Mouse (Mus musculus): ENCODE measurements around the gene Lamc3. TPM values are rescaled to one million over a fixed set of nuclear protein-coding genes. Genes with fewer than 3 reads are reported as not detected.

Gene Lamc3
- polyA plus RNA-seq, 1 experiment, result 0.02 TPM

GRCm38 (mm10) chr2:31878610-31879009, 8.5 kb upstream of the Lamc3 start:
- no peaks in the 10 kb centered on the region for H3K79me3 ChIP-seq (ENCODE audit: low read depth)
- TF ChIP-seq CEBPB (IDR thresholded peaks at IDR 0.05; ENCODE audit: low read depth), result no peak
- TF ChIP-seq FOSL1 (IDR thresholded peaks at IDR 0.05; ENCODE audit: insufficient read depth, low read length, poor library complexity, severe bottlenecking), result no peak
- TF ChIP-seq USF1 (IDR thresholded peaks at IDR 0.05; ENCODE audit: low read depth), result no peak
- TF ChIP-seq MAX (IDR thresholded peaks at IDR 0.05), result no peak
- no peak for TF ChIP-seq CTCF (IDR thresholded peaks at IDR 0.05; ENCODE audit: control insufficient read depth, insufficient read depth, insufficient read length)
- no peak for TF ChIP-seq MYOD1 (IDR thresholded peaks at IDR 0.05; ENCODE audit: control insufficient read depth, insufficient read length, low read depth)
- TF ChIP-seq MYOG (IDR thresholded peaks at IDR 0.05; ENCODE audit: control insufficient read depth, extremely low read depth, insufficient read length), result no peak
- H3K27me3 ChIP-seq (ENCODE audit: control insufficient read depth, insufficient read depth, insufficient read length), result peaks cover 86% of the 10 kb centered on the region

GRCm38 (mm10) chr2:31880868-31881267, 6.2 kb upstream of the Lamc3 start:
- no peaks in the 10 kb centered on the region for H3K36me3 ChIP-seq (ENCODE audit: control insufficient read depth, insufficient read depth)
- no peaks in the 10 kb centered on the region for H3K79me3 ChIP-seq (ENCODE audit: low read depth)
- TF ChIP-seq MYOG (IDR thresholded peaks at IDR 0.05; ENCODE audit: control insufficient read depth, extremely low read depth, insufficient read length), result no peak
- TF ChIP-seq MAX (IDR thresholded peaks at IDR 0.05), result no peak
- no peak for TF ChIP-seq FOSL1 (IDR thresholded peaks at IDR 0.05; ENCODE audit: insufficient read depth, low read length, poor library complexity, severe bottlenecking)
- TF ChIP-seq MYOD1 (IDR thresholded peaks at IDR 0.05; ENCODE audit: control insufficient read depth, insufficient read length, low read depth), result no peak
- no peak for TF ChIP-seq CEBPB (IDR thresholded peaks at IDR 0.05; ENCODE audit: low read depth)
- no peak for TF ChIP-seq CTCF (IDR thresholded peaks at IDR 0.05; ENCODE audit: control insufficient read depth, insufficient read depth, insufficient read length)
- TF ChIP-seq USF1 (IDR thresholded peaks at IDR 0.05; ENCODE audit: low read depth), result no peak
- no peak overlapping the region for H3ac ChIP-seq (ENCODE audit: control insufficient read depth, insufficient read length, low read depth)
- no peaks in the 10 kb centered on the region for H3K79me2 ChIP-seq (ENCODE audit: control insufficient read depth, insufficient read depth)
- no peak overlapping the region for H3K4me3 ChIP-seq (ENCODE audit: insufficient read depth, poor library complexity, severe bottlenecking)
- H3K27me3 ChIP-seq (ENCODE audit: control insufficient read depth, insufficient read depth, insufficient read length), result peaks cover 86% of the 10 kb centered on the region

More at GRCm38 (mm10) chr2:31878610-31879009, 8.5 kb upstream of the Lamc3 start:
- Histone ChIP-seq H3K79me2 (ENCODE audit: control insufficient read depth, insufficient read depth) (no peaks in the 10 kb centered on the region), H3ac (ENCODE audit: control insufficient read depth, insufficient read length, low read depth) (no peak overlapping the region), H3K36me3 (ENCODE audit: control insufficient read depth, insufficient read depth) (no peaks in the 10 kb centered on the region), H3K4me3 (ENCODE audit: insufficient read depth, poor library complexity, severe bottlenecking) (no peak overlapping the region)

- no peak overlapping the region for H3K4me3 ChIP-seq (ENCODE audit: insufficient read depth, poor library complexity, severe bottlenecking)
- no peak overlapping the region for H3ac ChIP-seq (ENCODE audit: control insufficient read depth, insufficient read length, low read depth)
- peaks cover 90% of the 10 kb centered on the region for H3K27me3 ChIP-seq (ENCODE audit: control insufficient read depth, insufficient read depth, insufficient read length)
- TF ChIP-seq MYOG (IDR thresholded peaks at IDR 0.05; ENCODE audit: control insufficient read depth, extremely low read depth, insufficient read length), result no peak
- TF ChIP-seq USF1 (IDR thresholded peaks at IDR 0.05; ENCODE audit: low read depth), result no peak
- no peak for TF ChIP-seq FOSL1 (IDR thresholded peaks at IDR 0.05; ENCODE audit: insufficient read depth, low read length, poor library complexity, severe bottlenecking)
- no peak for TF ChIP-seq CEBPB (IDR thresholded peaks at IDR 0.05; ENCODE audit: low read depth)
- TF ChIP-seq MAX (IDR thresholded peaks at IDR 0.05), result no peak
- no peak for TF ChIP-seq CTCF (IDR thresholded peaks at IDR 0.05; ENCODE audit: control insufficient read depth, insufficient read depth, insufficient read length)
- H3K36me3 ChIP-seq (ENCODE audit: control insufficient read depth, insufficient read depth), result no peaks in the 10 kb centered on the region
- H3K79me2 ChIP-seq (ENCODE audit: control insufficient read depth, insufficient read depth), result no peaks in the 10 kb centered on the region
- no peaks in the 10 kb centered on the region for H3K79me3 ChIP-seq (ENCODE audit: low read depth)
These were observed 4.0 kb upstream of the Lamc3 start for GRCm38 (mm10) chr2:31883061-31883460.

GRCm38 (mm10) chr2:31884806-31885205, 2.3 kb upstream of the Lamc3 start:
- TF ChIP-seq FOSL1 (IDR thresholded peaks at IDR 0.05; ENCODE audit: insufficient read depth, low read length, poor library complexity, severe bottlenecking), result no peak
- TF ChIP-seq CEBPB (IDR thresholded peaks at IDR 0.05; ENCODE audit: low read depth), result no peak
- TF ChIP-seq MYOD1 (IDR thresholded peaks at IDR 0.05; ENCODE audit: control insufficient read depth, insufficient read length, low read depth), result no peak
- TF ChIP-seq MYOG (IDR thresholded peaks at IDR 0.05; ENCODE audit: control insufficient read depth, extremely low read depth, insufficient read length), result no peak
- TF ChIP-seq CTCF (IDR thresholded peaks at IDR 0.05; ENCODE audit: control insufficient read depth, insufficient read depth, insufficient read length), result no peak
- no peak for TF ChIP-seq MAX (IDR thresholded peaks at IDR 0.05)
- no peak for TF ChIP-seq USF1 (IDR thresholded peaks at IDR 0.05; ENCODE audit: low read depth)
- peaks cover 89% of the 10 kb centered on the region for H3K27me3 ChIP-seq (ENCODE audit: control insufficient read depth, insufficient read depth, insufficient read length)
- no peaks in the 10 kb centered on the region for H3K79me3 ChIP-seq (ENCODE audit: low read depth)
- no peak overlapping the region for H3K4me3 ChIP-seq (ENCODE audit: insufficient read depth, poor library complexity, severe bottlenecking)
- no peak overlapping the region for H3ac ChIP-seq (ENCODE audit: control insufficient read depth, insufficient read length, low read depth)
- no peaks in the 10 kb centered on the region for H3K79me2 ChIP-seq (ENCODE audit: control insufficient read depth, insufficient read depth)
- no peaks in the 10 kb centered on the region for H3K36me3 ChIP-seq (ENCODE audit: control insufficient read depth, insufficient read depth)

GRCm38 (mm10) chr2:31888871-31889270, 1.8 kb downstream of the Lamc3 start:
- Histone ChIP-seq H3K27me3 (ENCODE audit: control insufficient read depth, insufficient read depth, insufficient read length) (peaks cover 65% of the 10 kb centered on the region), H3K4me3 (ENCODE audit: insufficient read depth, poor library complexity, severe bottlenecking) (no peak overlapping the region), H3K79me3 (ENCODE audit: low read depth) (no peaks in the 10 kb centered on the region), H3ac (ENCODE audit: control insufficient read depth, insufficient read length, low read depth) (no peak overlapping the region), H3K79me2 (ENCODE audit: control insufficient read depth, insufficient read depth) (no peaks in the 10 kb centered on the region), H3K36me3 (ENCODE audit: control insufficient read depth, insufficient read depth) (no peaks in the 10 kb centered on the region)
- TF ChIP-seq CEBPB (IDR thresholded peaks at IDR 0.05; ENCODE audit: low read depth), result no peak

- H3K27me3 ChIP-seq (ENCODE audit: control insufficient read depth, insufficient read depth, insufficient read length), result peaks cover 42% of the 10 kb centered on the region
- TF ChIP-seq FOSL1 (IDR thresholded peaks at IDR 0.05; ENCODE audit: insufficient read depth, low read length, poor library complexity, severe bottlenecking) (no peak), MYOD1 (IDR thresholded peaks at IDR 0.05; ENCODE audit: control insufficient read depth, insufficient read length, low read depth) (no peak), MAX (IDR thresholded peaks at IDR 0.05) (no peak), CEBPB (IDR thresholded peaks at IDR 0.05; ENCODE audit: low read depth) (no peak), CTCF (IDR thresholded peaks at IDR 0.05; ENCODE audit: control insufficient read depth, insufficient read depth, insufficient read length) (no peak), MYOG (IDR thresholded peaks at IDR 0.05; ENCODE audit: control insufficient read depth, extremely low read depth, insufficient read length) (no peak), USF1 (IDR thresholded peaks at IDR 0.05; ENCODE audit: low read depth) (no peak)
- no peak overlapping the region for H3ac ChIP-seq (ENCODE audit: control insufficient read depth, insufficient read length, low read depth)
- H3K79me3 ChIP-seq (ENCODE audit: low read depth), result no peaks in the 10 kb centered on the region
- no peaks in the 10 kb centered on the region for H3K36me3 ChIP-seq (ENCODE audit: control insufficient read depth, insufficient read depth)
- no peaks in the 10 kb centered on the region for H3K79me2 ChIP-seq (ENCODE audit: control insufficient read depth, insufficient read depth)
- H3K4me3 ChIP-seq (ENCODE audit: insufficient read depth, poor library complexity, severe bottlenecking), result no peak overlapping the region
These were observed 4.1 kb downstream of the Lamc3 start for GRCm38 (mm10) chr2:31891219-31891618.

All from C2C12 (cell line).